ENCODE assay signal across 8 mouse cellular contexts in genomic region chr6:94543902-94544840, GRCm38 (mm10). TPM values are rescaled to one million over a fixed set of nuclear protein-coding genes. Genes with fewer than 3 reads are reported as not detected.
DNase-seq lines count a peak whose midpoint lies in the region; ATAC-seq lines count a peak whose summit lies in the region.

No protein-coding gene starts in this region.

- peak; percentile 63; the same call in 1 of the 2 replicates for ATAC-seq in common myeloid progenitor, adult 5-6 weeks (replicated peaks; ENCODE audit: low read depth, poor library complexity, severe bottlenecking)

- peak; percentile 33 for DNase-seq in adrenal gland, adult 2 months
- DNase-seq in adrenal gland, postnatal 4 days (ENCODE audit: low spot score in 2 of 2): no peak
- DNase-seq in MN1 (ENCODE audit: low spot score): peak; percentile 65
- DNase-seq in gonadal fat pad, adult 2 months (ENCODE audit: low read depth): peak; percentile 87
- peak; percentile 75 for DNase-seq in layer of hippocampus, adult 11-12 months (ENCODE audit: low spot score)
- peak; percentile 66 for DNase-seq in lung, postnatal 10 days
- DNase-seq in skeletal muscle tissue, adult 2 months (ENCODE audit: low read depth, low spot score): peak; percentile 40

RNA-seq across cellular contexts. Expression of gene Slc25a26, which starts 44.0 kb away (rescaled TPM):
- 10 to 100 TPM in 1 of 2 experiments, 1 to 10 TPM in 1; 9.5 to 12.7 TPM for total RNA-seq in adrenal gland, adult 2 months (2021)
- polyA plus RNA-seq in adrenal gland, adult 2 months (2012; rRNA removed): 9.6 and 11.1 TPM in 2 replicates
- total RNA-seq in adrenal gland, postnatal 4 days (2021): 10 to 100 TPM; 12.4 to 15.9 TPM
- total RNA-seq in common myeloid progenitor, adult 5-6 weeks (2017): 5.7 and 6.6 TPM in 2 replicates
- 9.2 and 10.6 TPM in 2 replicates for polyA plus RNA-seq in gonadal fat pad, adult 2 months (2012; rRNA removed)

Comparison
In these comparisons a context has a peak if more than half of its experiments do, and no peak if none do; other contexts are left out.
1. DNase-seq: peak in adrenal gland, adult 2 months (single experiment), MN1 (single experiment), gonadal fat pad, adult 2 months (single experiment), layer of hippocampus, adult 11-12 months (single experiment), lung, postnatal 10 days (single experiment) and skeletal muscle tissue, adult 2 months (single experiment); none in adrenal gland, postnatal 4 days (0 of 2).